Mouse (Mus musculus) liver, postnatal 0 days (tissue): Measurements from ENCODE around the gene Hoga1. TPM values are rescaled to one million over a fixed set of nuclear protein-coding genes. Genes with fewer than 3 reads are reported as not detected.

Source experiments
- ATAC-seq: fragments of 200-750 bp; cut with Nextera tagmentation; 2 replicates; pipeline ENCODE4 v1.8.0; 2017; ENCODE audit warnings: mild to moderate bottlenecking, moderate library complexity
- DNase-seq: peaks from one replicate; pipeline ENCODE4 v3.0.0-alpha.2; 2016
- H3K27ac ChIP-seq: fragments of 300-500 bp; sonication (generic); 2 replicates; pipeline ENCODE4 v1.5.1; 2014; ENCODE audit warnings: antibody characterized with exemption, moderate library complexity, mild to moderate bottlenecking, low read depth
- H3K27me3 ChIP-seq: fragments of 300-500 bp; sonication (generic); 2 replicates; pipeline ENCODE4 v1.6.1; 2014; ENCODE audit warnings: low read length, control low read depth, mixed read lengths; ENCODE audit not compliant: insufficient read depth
- H3K36me3 ChIP-seq: fragments of 300-500 bp; sonication (generic); replicated peaks from 2 replicates; pipeline ENCODE4 v1.6.1; 2014; ENCODE audit warnings: mild to moderate bottlenecking, control low read depth, low read length, moderate library complexity, mixed read lengths; ENCODE audit not compliant: insufficient read depth
- H3K4me1 ChIP-seq: fragments of 300-500 bp; sonication (generic); 2 replicates; pipeline ENCODE4 v1.6.1; 2014; ENCODE audit warnings: antibody characterized with exemption, mild to moderate bottlenecking, control low read depth; ENCODE audit not compliant: insufficient read depth
- H3K4me2 ChIP-seq: fragments of 300-500 bp; sonication (generic); 2 replicates; pipeline ENCODE4 v1.6.1; 2014; ENCODE audit warnings: low read depth, mild to moderate bottlenecking, low read length, moderate library complexity, mixed read lengths
- H3K4me3 ChIP-seq: fragments of 300-500 bp; sonication (generic); 2 replicates; pipeline ENCODE4 v1.5.1; 2014; ENCODE audit warnings: low read depth, low read length
- H3K9ac ChIP-seq: fragments of 300-500 bp; sonication (generic); replicated peaks from 2 replicates; pipeline ENCODE4 v1.6.1; 2014; ENCODE audit warnings: mild to moderate bottlenecking, moderate library complexity
- H3K9me3 ChIP-seq: fragments of 300-500 bp; sonication (generic); 2 replicates; pipeline ENCODE4 v1.6.1; 2016; ENCODE audit warnings: mild to moderate bottlenecking, control low read depth, low read length, mixed read lengths
- CTCF ChIP-seq: sonication (generic); IDR thresholded peaks from 2 replicates; pipeline ENCODE4 v1.5.1; 2016; ENCODE audit warnings: antibody characterized with exemption, low read depth
- EP300 ChIP-seq: IDR thresholded peaks from 2 replicates; pipeline ENCODE4 v1.6.1; 2016; ENCODE audit warnings: antibody characterized with exemption, low read depth, mild to moderate bottlenecking
- WGBS: fragments of 180-500 bp; shearing (Covaris S2); extraction: QIAGEN DNeasy Blood & Tissue Kit; methylation state at CpG from one replicate; pipeline ENCODE4 v1.1.7; 2014; ENCODE audit not compliant: insufficient replicate concordance; 5-methylcytosine and 5-hydroxymethylcytosine counted together
- polyA plus RNA-seq: library from polyadenylated mRNA; unstranded; fragments of >200 nt; fragmentation: Nextera tagmentation; extraction: Ambion mirVana; gene quantifications from 2 replicates; pipeline ENCODE4 v1.2.1, GENCODE M21; 2015

Gene Hoga1
- polyA plus RNA-seq, 1 experiment from 2014 or later, result 183 TPM

DNA sequence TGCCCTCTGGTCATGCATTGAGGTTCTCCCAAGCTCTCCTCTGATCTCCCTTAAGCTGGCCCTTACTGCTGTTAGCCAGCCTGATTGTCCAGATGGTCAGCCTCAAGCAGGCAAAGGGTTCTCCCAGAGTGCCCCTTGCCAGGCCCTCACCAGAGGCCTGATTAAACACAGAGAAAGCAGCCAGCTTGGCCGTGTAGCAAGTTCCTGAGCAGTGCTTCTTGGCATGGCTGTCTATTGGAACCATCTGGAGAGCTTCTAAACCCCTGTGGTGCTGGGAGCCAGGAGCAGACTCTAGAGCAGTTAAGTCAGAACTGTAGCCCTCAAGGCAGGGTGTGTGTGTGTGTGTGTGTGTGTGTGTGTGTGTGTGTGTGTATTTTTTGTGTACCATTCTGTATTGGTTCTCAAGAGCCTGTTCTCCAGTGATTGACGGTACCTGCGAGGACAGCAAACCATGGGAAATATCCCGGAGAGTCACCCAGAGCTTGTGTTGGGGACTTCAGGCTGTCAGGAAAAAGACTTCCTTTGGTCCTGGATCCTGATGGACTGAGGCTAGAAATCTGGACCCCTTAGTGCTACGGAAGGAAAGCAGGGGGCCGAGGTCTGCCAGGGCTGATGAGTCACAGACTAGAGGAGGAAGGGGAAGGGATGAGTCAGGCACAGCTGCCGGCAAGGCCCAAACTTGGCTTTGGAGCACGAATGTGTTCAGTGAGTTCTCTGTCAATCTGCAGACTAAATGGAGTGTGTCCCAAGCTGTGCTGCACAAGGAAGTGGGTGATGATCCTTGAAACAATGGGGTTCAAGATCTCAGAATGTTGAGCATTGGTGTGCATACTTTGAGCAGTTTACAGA lies 27.8 kb upstream of the Hoga1 start:
- WGBS, result 51% methylated on average over 8 of the region's 8 CpGs
- no peak overlapping the region for H3K4me3 ChIP-seq
- H3K4me2 ChIP-seq, result no peak overlapping the region
- H3K9ac ChIP-seq, result no peak overlapping the region
- H3K27ac ChIP-seq, result peak overlapping the region; percentile 71
- no peaks in the 10 kb centered on the region for H3K27me3 ChIP-seq
- no peaks in the 10 kb centered on the region for H3K9me3 ChIP-seq
- DNase-seq (no peak), ATAC-seq (peak; percentile 59)
- H3K4me1 ChIP-seq, result peaks cover 22% of the 10 kb centered on the region
- TF ChIP-seq CTCF, result no peak
- no peak for TF ChIP-seq EP300
- no peaks in the 10 kb centered on the region for H3K36me3 ChIP-seq

DNA sequence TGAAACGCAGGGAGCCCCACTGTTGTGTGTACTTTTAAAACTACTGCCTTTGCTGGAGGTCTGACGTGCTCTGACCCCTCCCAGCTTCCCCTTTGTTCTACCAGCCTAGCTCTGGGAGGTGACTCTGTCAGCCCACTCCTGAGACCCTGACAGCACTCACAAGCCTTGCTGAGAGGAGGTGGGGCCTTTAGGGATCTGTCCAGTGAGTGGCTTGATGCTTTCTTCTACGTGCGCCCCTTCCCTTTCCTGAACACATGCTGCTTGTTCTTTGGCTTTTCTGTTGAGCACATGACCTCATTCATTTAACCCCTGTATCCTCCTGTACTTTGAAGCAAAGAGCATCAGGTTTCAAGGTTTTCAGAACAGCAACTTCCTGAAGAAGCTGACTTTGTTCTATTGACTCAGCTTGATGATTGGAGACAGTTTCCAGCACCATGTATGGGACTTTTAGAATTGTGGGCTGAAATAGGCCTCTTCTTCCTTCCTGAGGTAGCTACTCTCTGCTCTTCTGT lies 26.3 kb upstream of the Hoga1 start:
- Histone ChIP-seq H3K4me3 (no peak overlapping the region), H3K9ac (no peak overlapping the region), H3K27me3 (no peaks in the 10 kb centered on the region), H3K36me3 (no peaks in the 10 kb centered on the region), H3K9me3 (no peaks in the 10 kb centered on the region), H3K27ac (peak overlapping the region; percentile 66), H3K4me1 (peaks cover 22% of the 10 kb centered on the region), H3K4me2 (no peak overlapping the region)
- WGBS, result 41% methylated on average over 4 of the region's 4 CpGs
- peak; percentile 29; the same call in 1 of the 2 replicates for ATAC-seq
- no peak for TF ChIP-seq EP300
- TF ChIP-seq CTCF, result no peak
- no peak for DNase-seq

DNA sequence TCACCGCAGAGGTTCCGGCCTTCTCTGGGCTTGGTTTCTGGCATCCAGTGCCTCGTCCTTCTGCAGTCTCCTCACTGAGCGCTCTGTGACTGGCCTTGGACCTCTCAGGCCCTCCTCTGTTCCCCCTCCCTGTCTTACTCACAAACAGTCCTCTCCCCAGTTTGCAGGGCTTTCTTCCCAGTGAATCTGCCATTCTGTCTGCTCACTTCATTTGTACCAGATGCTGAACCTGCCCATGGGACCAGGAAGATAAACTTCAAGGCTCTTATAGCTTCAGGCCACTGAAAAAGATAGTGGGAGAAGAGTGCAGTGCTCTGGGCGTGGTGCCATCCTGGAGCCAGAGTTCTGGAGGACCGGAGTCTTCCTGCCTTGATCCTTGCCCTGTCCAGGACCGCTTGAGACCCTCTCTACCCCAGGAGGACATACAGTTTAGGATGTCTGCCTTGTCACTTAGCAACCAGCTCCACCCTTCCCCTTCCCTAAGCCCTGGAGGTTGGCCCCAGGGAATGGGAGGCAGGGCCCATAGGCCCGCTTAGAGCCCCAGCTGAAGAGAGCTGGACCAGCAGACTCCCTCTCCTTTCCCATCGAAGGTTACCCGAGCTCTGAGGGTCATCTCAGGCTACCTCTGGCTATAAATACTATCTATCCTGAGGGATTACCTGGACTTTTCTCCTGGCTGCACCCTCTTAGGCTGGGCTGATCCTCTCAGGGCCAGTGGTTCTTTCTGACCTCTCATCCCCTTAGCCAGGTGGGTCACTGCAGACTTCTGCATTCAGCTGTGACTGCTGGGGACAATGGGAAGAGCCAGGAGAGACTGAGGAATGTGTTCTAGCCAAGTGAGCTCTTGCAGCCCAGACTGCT lies 23.5 kb upstream of the Hoga1 start:
- H3K27ac ChIP-seq, result no peak overlapping the region
- no peaks in the 10 kb centered on the region for H3K27me3 ChIP-seq
- no peak overlapping the region for H3K4me3 ChIP-seq
- no peak for TF ChIP-seq EP300
- no peak for TF ChIP-seq CTCF
- WGBS, result 66% methylated on average over 10 of the region's 10 CpGs
- ATAC-seq, result no peak
- H3K36me3 ChIP-seq, result no peaks in the 10 kb centered on the region
- no peak overlapping the region for H3K9ac ChIP-seq
- H3K9me3 ChIP-seq, result no peaks in the 10 kb centered on the region
- H3K4me2 ChIP-seq, result no peak overlapping the region
- peaks cover 22% of the 10 kb centered on the region for H3K4me1 ChIP-seq
- DNase-seq, result no peak

DNA sequence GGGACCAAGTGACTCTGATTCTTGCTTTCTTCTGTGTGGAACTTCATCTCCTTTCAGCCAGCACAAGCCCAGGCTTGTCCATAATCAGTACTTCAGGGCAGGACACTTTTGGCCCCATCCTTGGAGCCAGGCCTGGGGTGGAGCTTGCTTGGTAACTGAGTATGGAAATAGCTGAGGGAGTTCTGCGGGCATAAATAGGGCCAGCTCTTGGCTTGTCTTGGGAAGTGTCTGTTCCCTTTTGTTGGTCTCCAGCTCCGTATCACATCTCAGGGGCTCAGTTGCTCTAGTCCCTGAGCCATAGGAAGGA lies 22.9 kb upstream of the Hoga1 start:
- no peak overlapping the region for H3K9ac ChIP-seq
- H3K4me2 ChIP-seq, result no peak overlapping the region
- WGBS, result 83% methylated on average over 2 of the region's 2 CpGs
- no peak for TF ChIP-seq CTCF
- TF ChIP-seq EP300, result no peak
- H3K4me3 ChIP-seq, result no peak overlapping the region
- DNase-seq (no peak), ATAC-seq (no peak)
- H3K36me3 ChIP-seq, result no peaks in the 10 kb centered on the region
- H3K4me1 ChIP-seq, result peaks cover 17% of the 10 kb centered on the region
- no peaks in the 10 kb centered on the region for H3K27me3 ChIP-seq
- H3K27ac ChIP-seq, result no peak overlapping the region
- no peaks in the 10 kb centered on the region for H3K9me3 ChIP-seq

DNA sequence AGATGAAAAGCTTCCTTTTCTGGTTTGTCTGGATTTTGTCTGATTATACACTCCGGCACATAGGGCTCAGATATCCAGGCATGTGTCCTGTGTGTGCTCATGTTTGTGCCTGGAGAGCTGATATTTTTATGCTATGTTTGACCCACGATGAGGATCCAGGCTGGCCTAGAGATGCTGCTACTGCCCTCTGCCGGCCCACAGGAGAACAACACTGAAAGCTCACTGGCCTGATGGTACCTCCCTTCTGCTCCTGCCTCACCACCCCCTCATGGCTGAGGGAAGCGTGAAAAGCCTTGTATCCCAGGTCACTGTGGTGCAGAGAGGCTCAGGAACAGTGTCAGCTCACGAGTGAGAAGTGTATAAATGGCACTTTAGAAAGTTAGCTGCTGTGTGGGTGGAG lies 19.3 kb upstream of the Hoga1 start:
- TF ChIP-seq CTCF (peak; percentile 97), EP300 (no peak)
- peak; percentile 83 for DNase-seq
- H3K9ac ChIP-seq, result no peak overlapping the region
- no peak overlapping the region for H3K4me2 ChIP-seq
- no peaks in the 10 kb centered on the region for H3K9me3 ChIP-seq
- no peaks in the 10 kb centered on the region for H3K27me3 ChIP-seq
- no peak overlapping the region for H3K27ac ChIP-seq
- 4% methylated on average over 5 of the region's 5 CpGs for WGBS
- H3K36me3 ChIP-seq, result no peaks in the 10 kb centered on the region
- peak; percentile 66 for ATAC-seq
- no peaks in the 10 kb centered on the region for H3K4me1 ChIP-seq
- no peak overlapping the region for H3K4me3 ChIP-seq

DNA sequence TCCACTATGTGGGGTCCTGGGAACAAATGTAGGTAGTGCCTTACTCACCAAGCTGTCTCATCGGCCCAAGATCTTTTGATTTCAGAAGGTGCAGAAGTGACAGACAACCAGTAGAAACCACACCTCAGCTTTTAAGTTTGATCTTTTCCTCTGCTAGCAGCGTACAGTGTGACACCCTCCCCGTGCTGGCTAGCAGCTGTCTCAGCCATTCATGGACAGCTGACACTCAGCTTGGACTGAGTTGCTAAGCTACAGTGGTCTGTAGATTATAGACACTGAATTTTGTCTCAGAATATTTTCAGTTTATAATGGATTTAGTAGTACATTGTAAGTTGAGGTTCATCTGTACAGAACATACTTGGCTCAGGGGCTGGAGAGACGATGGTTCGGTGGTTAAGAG lies 14.3 kb upstream of the Hoga1 start:
- Histone ChIP-seq H3K27ac (no peak overlapping the region), H3K4me3 (no peak overlapping the region), H3K9ac (no peak overlapping the region), H3K4me2 (no peak overlapping the region), H3K36me3 (peaks cover 11% of the 10 kb centered on the region; the same call in 1 of the 2 replicates), H3K9me3 (no peaks in the 10 kb centered on the region), H3K4me1 (no peaks in the 10 kb centered on the region; the same call in 1 of the 2 replicates), H3K27me3 (no peaks in the 10 kb centered on the region)
- ATAC-seq (no peak), DNase-seq (no peak)
- no peak for TF ChIP-seq EP300
- TF ChIP-seq CTCF, result no peak
- WGBS, result 78% methylated on average over 5 of the region's 5 CpGs
